Mouse (Mus musculus): ENCODE measurements around the gene Aplp1. TPM values are rescaled to one million over a fixed set of nuclear protein-coding genes. Genes with fewer than 3 reads are reported as not detected.
A peak's percentile ranks its signal among the peaks of the same experiment; 100 is the strongest.
"Not testable (repeated sequence)": the region's sequence is repeated elsewhere in the genome, so short reads cannot be mapped to it uniquely, and the experiment has no call there.

The Aplp1 gene
- polyA plus RNA-seq, 1 experiment from 2014 or later: 18.0 TPM

- H3K4me2 ChIP-seq (ENCODE audit: low read depth, severe bottlenecking); H3K9ac ChIP-seq (ENCODE audit: low read length); ATAC-seq (ENCODE audit: insufficient number of reproducible peaks, low FRiP score, low TSS enrichment, low read depth); DNase-seq (ENCODE audit: low spot score); H3K27ac ChIP-seq (replicated peaks; ENCODE audit: low read depth, low read length); H3K9me3 ChIP-seq (ENCODE audit: control insufficient read depth, low read length); H3K4me1 ChIP-seq (ENCODE audit: control insufficient read depth, insufficient read depth, low read length); H3K36me3 ChIP-seq (ENCODE audit: control insufficient read depth, insufficient read depth, low read length); H3K27me3 ChIP-seq (ENCODE audit: control insufficient read depth, insufficient read depth, low read length); H3K4me3 ChIP-seq (ENCODE audit: low read depth, low read length): not testable (repeated sequence)
- WGBS: 84% methylated on average over 7 of the region's 7 CpGs
Observed at GRCm38 (mm10) chr7:30476136-30476535, 30.8 kb upstream of the Aplp1 start.

- DNase-seq (ENCODE audit: low spot score) (no peak), ATAC-seq (ENCODE audit: insufficient number of reproducible peaks, low FRiP score, low TSS enrichment, low read depth) (no peak)
- Histone ChIP-seq H3K4me2 (ENCODE audit: low read depth, severe bottlenecking) (no peak overlapping the region), H3K27me3 (ENCODE audit: control insufficient read depth, insufficient read depth, low read length) (no peaks in the 10 kb centered on the region), H3K4me1 (ENCODE audit: control insufficient read depth, insufficient read depth, low read length) (no peaks in the 10 kb centered on the region), H3K9me3 (ENCODE audit: control insufficient read depth, low read length) (no peaks in the 10 kb centered on the region; the same call in 1 of the 2 replicates), H3K4me3 (ENCODE audit: low read depth, low read length) (no peak overlapping the region), H3K9ac (ENCODE audit: low read length) (no peak overlapping the region), H3K36me3 (ENCODE audit: control insufficient read depth, insufficient read depth, low read length) (no peaks in the 10 kb centered on the region), H3K27ac (replicated peaks; ENCODE audit: low read depth, low read length) (no peak overlapping the region)
- 70% methylated on average over 4 of the region's 4 CpGs for WGBS
Observed at GRCm38 (mm10) chr7:30474999-30475398, 29.7 kb upstream of the Aplp1 start.

GRCm38 (mm10) chr7:30472411-30472810 is 27.1 kb upstream of the Aplp1 start:
- H3K4me1 ChIP-seq (ENCODE audit: control insufficient read depth, insufficient read depth, low read length): no peaks in the 10 kb centered on the region
- H3K27ac ChIP-seq (replicated peaks; ENCODE audit: low read depth, low read length): no peak overlapping the region
- H3K9me3 ChIP-seq (ENCODE audit: control insufficient read depth, low read length): no peaks in the 10 kb centered on the region; the same call in 1 of the 2 replicates
- no peaks in the 10 kb centered on the region for H3K36me3 ChIP-seq (ENCODE audit: control insufficient read depth, insufficient read depth, low read length)
- ATAC-seq (ENCODE audit: insufficient number of reproducible peaks, low FRiP score, low TSS enrichment, low read depth): no peak
- 42% methylated on average over 5 of the region's 5 CpGs for WGBS
- no peak overlapping the region for H3K4me2 ChIP-seq (ENCODE audit: low read depth, severe bottlenecking)
- no peak overlapping the region for H3K9ac ChIP-seq (ENCODE audit: low read length)
- H3K27me3 ChIP-seq (ENCODE audit: control insufficient read depth, insufficient read depth, low read length): peaks cover 5% of the 10 kb centered on the region
- peak; percentile 69 for DNase-seq (ENCODE audit: low spot score)
- no peak overlapping the region for H3K4me3 ChIP-seq (ENCODE audit: low read depth, low read length)

- Histone ChIP-seq H3K27me3 (ENCODE audit: control insufficient read depth, insufficient read depth, low read length) (peaks cover 75% of the 10 kb centered on the region), H3K36me3 (ENCODE audit: control insufficient read depth, insufficient read depth, low read length) (no peaks in the 10 kb centered on the region), H3K9me3 (ENCODE audit: control insufficient read depth, low read length) (no peaks in the 10 kb centered on the region), H3K4me1 (ENCODE audit: control insufficient read depth, insufficient read depth, low read length) (peaks cover 3% of the 10 kb centered on the region; the same call in 1 of the 2 replicates), H3K9ac (ENCODE audit: low read length) (no peak overlapping the region), H3K27ac (replicated peaks; ENCODE audit: low read depth, low read length) (no peak overlapping the region), H3K4me3 (ENCODE audit: low read depth, low read length) (no peak overlapping the region), H3K4me2 (ENCODE audit: low read depth, severe bottlenecking) (no peak overlapping the region)
- 14% methylated on average over 6 of the region's 6 CpGs for WGBS
- no peak for DNase-seq (ENCODE audit: low spot score)
- ATAC-seq (ENCODE audit: insufficient number of reproducible peaks, low FRiP score, low TSS enrichment, low read depth): no peak
Observed at GRCm38 (mm10) chr7:30464816-30465300, 19.5 kb upstream of the Aplp1 start.

- no peak overlapping the region for H3K27ac ChIP-seq (replicated peaks; ENCODE audit: low read depth, low read length)
- no peak for DNase-seq (ENCODE audit: low spot score)
- H3K9ac ChIP-seq (ENCODE audit: low read length): no peak overlapping the region
- H3K27me3 ChIP-seq (ENCODE audit: control insufficient read depth, insufficient read depth, low read length): peaks cover 82% of the 10 kb centered on the region
- no peaks in the 10 kb centered on the region for H3K9me3 ChIP-seq (ENCODE audit: control insufficient read depth, low read length)
- 25% methylated on average over 4 of the region's 4 CpGs for WGBS
- no peak for ATAC-seq (ENCODE audit: insufficient number of reproducible peaks, low FRiP score, low TSS enrichment, low read depth)
- H3K36me3 ChIP-seq (ENCODE audit: control insufficient read depth, insufficient read depth, low read length): no peaks in the 10 kb centered on the region
- H3K4me2 ChIP-seq (ENCODE audit: low read depth, severe bottlenecking): no peak overlapping the region
- H3K4me3 ChIP-seq (ENCODE audit: low read depth, low read length): no peak overlapping the region
- peaks cover 3% of the 10 kb centered on the region; the same call in 1 of the 2 replicates for H3K4me1 ChIP-seq (ENCODE audit: control insufficient read depth, insufficient read depth, low read length)
Observed at GRCm38 (mm10) chr7:30463996-30464395, 18.7 kb upstream of the Aplp1 start.

GRCm38 (mm10) chr7:30463568-30463967 is 18.2 kb upstream of the Aplp1 start:
- H3K4me1 ChIP-seq (ENCODE audit: control insufficient read depth, insufficient read depth, low read length): peaks cover 3% of the 10 kb centered on the region; the same call in 1 of the 2 replicates
- H3K27me3 ChIP-seq (ENCODE audit: control insufficient read depth, insufficient read depth, low read length): peaks cover 86% of the 10 kb centered on the region
- no peak overlapping the region for H3K4me3 ChIP-seq (ENCODE audit: low read depth, low read length)
- WGBS: 39% methylated on average over 7 of the region's 7 CpGs
- ATAC-seq (ENCODE audit: insufficient number of reproducible peaks, low FRiP score, low TSS enrichment, low read depth) (no peak; the same call in 1 of the 2 replicates), DNase-seq (ENCODE audit: low spot score) (no peak)
- no peaks in the 10 kb centered on the region for H3K9me3 ChIP-seq (ENCODE audit: control insufficient read depth, low read length)
- no peaks in the 10 kb centered on the region for H3K36me3 ChIP-seq (ENCODE audit: control insufficient read depth, insufficient read depth, low read length)
- no peak overlapping the region for H3K27ac ChIP-seq (replicated peaks; ENCODE audit: low read depth, low read length)
- no peak overlapping the region for H3K4me2 ChIP-seq (ENCODE audit: low read depth, severe bottlenecking)
- H3K9ac ChIP-seq (ENCODE audit: low read length): no peak overlapping the region

- 45% methylated on average over 6 of the region's 6 CpGs for WGBS
Observed at GRCm38 (mm10) chr7:30459484-30459883, 14.1 kb upstream of the Aplp1 start.

GRCm38 (mm10) chr7:30457629-30458330 is 12.4 kb upstream of the Aplp1 start, which contains the start of the genes Kirrel2 and Nphs1:
TSS of gene Kirrel2 (minus strand) at chr7:30457690.
TSS of gene Nphs1 (plus strand) at chr7:30458315.
- H3K4me3 ChIP-seq (ENCODE audit: low read depth, low read length): no peak within 1 kb of the TSS
- 2% methylated on average over 16 of the region's 16 CpGs for WGBS
- no peaks in the 10 kb centered on the region for H3K9me3 ChIP-seq (ENCODE audit: control insufficient read depth, low read length)
- 0 out of 2 replicates have a peak within 1 kb of the TSS, but pooled peaks have one; percentile 4 for H3K4me2 ChIP-seq (ENCODE audit: low read depth, severe bottlenecking)
- H3K4me1 ChIP-seq (ENCODE audit: control insufficient read depth, insufficient read depth, low read length): 0 out of 2 replicates have a peak, but pooled peaks cover 3% of the 10 kb centered on the region
- no peak within 1 kb of the TSS for H3K9ac ChIP-seq (ENCODE audit: low read length)
- no peak for ATAC-seq (ENCODE audit: insufficient number of reproducible peaks, low FRiP score, low TSS enrichment, low read depth)
- peak; percentile 33 for DNase-seq (ENCODE audit: low spot score)
- no peak within 1 kb of the TSS for H3K27ac ChIP-seq (replicated peaks; ENCODE audit: low read depth, low read length)
- H3K27me3 ChIP-seq (ENCODE audit: control insufficient read depth, insufficient read depth, low read length): peaks cover 95% of the 10 kb centered on the region
- no peaks in the 10 kb centered on the region for H3K36me3 ChIP-seq (ENCODE audit: control insufficient read depth, insufficient read depth, low read length)

More at GRCm38 (mm10) chr7:30459484-30459883, 14.1 kb upstream of the Aplp1 start:
- DNase-seq (ENCODE audit: low spot score): no peak
- H3K27ac ChIP-seq (replicated peaks; ENCODE audit: low read depth, low read length): no peak overlapping the region
- peaks cover 91% of the 10 kb centered on the region for H3K27me3 ChIP-seq (ENCODE audit: control insufficient read depth, insufficient read depth, low read length)
- no peak for ATAC-seq (ENCODE audit: insufficient number of reproducible peaks, low FRiP score, low TSS enrichment, low read depth)
- H3K4me2 ChIP-seq (ENCODE audit: low read depth, severe bottlenecking): no peak overlapping the region
- no peak overlapping the region for H3K4me3 ChIP-seq (ENCODE audit: low read depth, low read length)
- H3K36me3 ChIP-seq (ENCODE audit: control insufficient read depth, insufficient read depth, low read length): no peaks in the 10 kb centered on the region
- no peak overlapping the region for H3K9ac ChIP-seq (ENCODE audit: low read length)
- 0 out of 2 replicates have a peak, but pooled peaks cover 3% of the 10 kb centered on the region for H3K4me1 ChIP-seq (ENCODE audit: control insufficient read depth, insufficient read depth, low read length)
- no peaks in the 10 kb centered on the region for H3K9me3 ChIP-seq (ENCODE audit: control insufficient read depth, low read length)

All from limb, embryonic 11.5 days (tissue).